Mouse (Mus musculus): ENCODE results near the gene Chst5. TPM values are rescaled to one million over a fixed set of nuclear protein-coding genes. Genes with fewer than 3 reads are reported as not detected.
A peak's percentile ranks its signal among the peaks of the same experiment; 100 is the strongest.
"Not testable (repeated sequence)": the region's sequence is repeated elsewhere in the genome, so short reads cannot be mapped to it uniquely, and the experiment has no call there.

The Chst5 gene
- polyA plus RNA-seq, 3 experiments from 2014 or later: not detected

- no peak for ATAC-seq
Measured at GRCm38 (mm10) chr8:111871278-111871677, 39.0 kb downstream of the Chst5 start.

DNA sequence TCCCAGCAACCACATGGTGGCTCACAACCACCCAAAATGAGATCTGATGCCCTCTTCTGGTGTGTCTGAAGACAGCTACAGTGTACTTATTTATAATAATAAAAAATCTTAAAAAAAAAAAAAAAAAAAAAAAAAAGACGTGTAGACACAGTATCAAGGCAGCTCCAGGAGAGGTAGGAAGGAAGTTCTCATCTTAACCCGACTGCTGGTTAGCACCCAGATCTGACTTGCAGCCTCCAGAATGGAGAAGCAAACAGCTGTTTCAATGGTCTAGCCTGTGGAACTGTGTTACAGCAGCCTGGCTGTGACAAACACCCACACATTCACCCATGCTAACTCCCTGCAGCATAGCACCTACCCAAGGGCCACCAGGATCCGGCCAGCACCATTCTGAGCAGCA lies 39.9 kb downstream of the Chst5 start:
- ATAC-seq: no peak

DNA sequence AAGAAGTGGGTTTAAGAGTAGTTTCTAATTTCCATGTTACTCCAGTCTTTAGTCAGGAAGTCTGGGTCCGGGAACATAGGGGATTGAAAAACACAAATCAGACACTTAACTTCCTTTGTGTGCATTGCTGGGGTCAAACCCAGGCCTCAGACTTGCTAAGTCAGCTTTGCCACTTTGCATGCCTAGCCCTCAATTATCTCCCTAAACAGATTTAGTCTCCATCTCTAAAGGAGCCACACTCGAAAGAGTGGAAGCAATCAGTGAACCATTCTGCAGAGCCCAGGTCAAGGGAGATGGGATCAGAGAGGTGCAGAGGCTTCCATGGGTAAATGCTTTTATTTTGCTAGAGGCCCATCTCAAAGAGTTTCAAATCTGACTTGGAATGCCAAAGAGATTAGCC lies 41.6 kb downstream of the Chst5 start:
- ATAC-seq: no peak

DNA sequence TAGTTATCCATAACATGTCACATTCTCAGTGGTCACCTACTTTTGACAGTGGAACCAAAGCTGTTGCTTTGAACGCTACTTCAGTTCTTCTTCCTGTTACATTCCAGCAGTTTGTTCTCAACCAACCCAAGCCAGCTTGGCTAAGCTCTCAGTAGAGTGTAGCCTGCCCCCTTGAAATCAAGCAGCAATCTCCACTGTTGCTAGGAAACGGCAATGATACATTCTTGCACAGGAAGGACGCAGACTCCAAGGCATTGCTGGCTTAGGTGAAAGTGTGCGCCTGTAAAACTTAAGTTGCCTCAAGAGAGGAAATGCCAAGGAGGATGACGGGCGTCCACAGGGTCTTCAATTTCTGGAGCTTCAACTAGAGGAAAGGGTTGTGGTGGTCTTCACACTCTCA lies 44.4 kb downstream of the Chst5 start:
- ATAC-seq: no peak

DNA sequence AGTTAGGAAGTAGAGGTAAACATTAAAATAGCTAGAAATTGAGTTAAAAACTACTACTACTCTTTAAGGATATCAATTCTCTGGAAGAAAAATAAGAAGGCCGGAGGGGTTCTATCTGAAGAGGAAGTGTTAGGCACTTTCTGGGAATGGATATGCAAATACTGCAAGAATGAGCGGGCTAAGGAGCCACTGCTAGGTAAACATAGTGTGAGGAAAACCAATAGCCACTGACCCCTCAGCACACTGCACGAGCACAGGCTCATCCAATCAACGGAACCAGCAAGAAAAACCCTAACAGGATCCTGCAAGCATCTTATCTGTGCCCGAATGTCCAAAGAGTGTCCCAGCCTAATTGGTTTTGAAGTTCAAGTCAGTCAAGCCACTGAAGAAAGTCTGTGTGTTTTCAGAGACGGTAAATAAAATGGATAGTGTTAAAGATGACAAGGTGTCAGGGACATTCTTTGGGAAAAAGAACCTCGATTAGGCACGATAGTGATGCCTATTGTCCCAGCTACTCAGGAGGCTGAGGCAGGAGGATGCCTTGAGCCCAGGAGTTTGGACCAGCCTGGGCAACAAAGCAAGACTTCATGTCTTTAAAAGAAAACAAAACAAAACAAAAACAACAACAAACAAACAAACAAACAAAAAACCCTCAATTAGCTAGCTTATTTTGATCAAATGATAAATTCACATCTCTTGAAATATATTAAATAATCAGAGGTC lies 45.0 kb downstream of the Chst5 start:
- ATAC-seq: no peak

DNA sequence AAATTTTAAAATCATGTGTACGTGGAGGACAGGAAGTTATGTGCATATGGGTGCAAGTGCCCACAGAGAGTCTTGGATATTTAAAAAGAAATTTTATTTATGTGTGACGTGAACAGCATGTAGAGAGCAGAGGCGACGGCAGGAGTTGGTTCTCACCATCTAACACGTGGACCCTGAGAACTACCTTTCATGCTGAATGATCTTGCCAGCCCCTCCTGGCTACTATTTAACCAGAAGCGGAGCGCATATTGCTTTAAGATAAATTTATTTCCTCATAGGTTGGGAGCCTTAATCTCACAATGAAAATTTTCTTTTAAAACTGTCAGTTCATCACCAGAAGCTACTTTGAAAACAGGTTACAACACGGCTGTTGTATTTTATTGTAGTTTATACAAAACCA lies 45.6 kb downstream of the Chst5 start:
- ATAC-seq: no peak

DNA sequence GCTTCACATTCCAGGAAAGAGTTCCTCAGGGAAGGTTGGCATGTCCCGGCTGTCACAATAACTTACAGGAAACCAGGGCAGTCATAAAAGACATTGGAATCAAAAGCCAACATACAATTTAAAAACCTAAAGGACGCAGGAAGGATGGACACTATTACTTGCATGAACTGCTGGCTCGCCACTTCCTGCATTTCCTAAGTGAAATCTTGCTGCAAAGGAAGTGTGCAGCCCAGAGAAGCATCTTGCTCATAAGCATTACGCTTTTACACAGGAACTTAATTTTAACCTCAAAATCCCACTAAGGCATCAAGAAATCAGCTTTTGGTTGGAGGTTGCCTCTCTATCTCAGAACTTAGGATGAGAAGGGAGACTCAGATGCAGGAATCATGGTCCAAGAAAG lies 47.0 kb downstream of the Chst5 start:
- ATAC-seq: no peak

DNA sequence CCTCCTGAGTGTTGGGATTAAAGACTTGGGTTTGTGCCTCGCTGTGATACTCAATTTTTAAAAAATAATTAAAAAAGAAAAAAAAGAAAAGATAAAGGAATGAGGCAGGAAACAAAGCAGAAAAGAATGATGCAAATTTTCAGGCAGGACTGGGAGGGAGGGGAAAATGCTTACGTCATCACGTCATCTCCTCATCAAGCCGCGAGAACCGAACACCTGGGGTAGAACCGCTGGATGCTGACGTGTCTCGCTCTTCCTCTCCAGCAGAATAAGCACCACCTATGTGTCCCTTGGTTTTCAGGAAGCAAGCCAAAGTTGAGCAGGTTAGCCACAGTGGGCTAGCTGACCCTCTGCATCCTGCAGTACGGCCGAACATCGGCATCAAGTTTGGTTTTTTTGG lies 54.3 kb downstream of the Chst5 start:
- no peak for ATAC-seq

DNA sequence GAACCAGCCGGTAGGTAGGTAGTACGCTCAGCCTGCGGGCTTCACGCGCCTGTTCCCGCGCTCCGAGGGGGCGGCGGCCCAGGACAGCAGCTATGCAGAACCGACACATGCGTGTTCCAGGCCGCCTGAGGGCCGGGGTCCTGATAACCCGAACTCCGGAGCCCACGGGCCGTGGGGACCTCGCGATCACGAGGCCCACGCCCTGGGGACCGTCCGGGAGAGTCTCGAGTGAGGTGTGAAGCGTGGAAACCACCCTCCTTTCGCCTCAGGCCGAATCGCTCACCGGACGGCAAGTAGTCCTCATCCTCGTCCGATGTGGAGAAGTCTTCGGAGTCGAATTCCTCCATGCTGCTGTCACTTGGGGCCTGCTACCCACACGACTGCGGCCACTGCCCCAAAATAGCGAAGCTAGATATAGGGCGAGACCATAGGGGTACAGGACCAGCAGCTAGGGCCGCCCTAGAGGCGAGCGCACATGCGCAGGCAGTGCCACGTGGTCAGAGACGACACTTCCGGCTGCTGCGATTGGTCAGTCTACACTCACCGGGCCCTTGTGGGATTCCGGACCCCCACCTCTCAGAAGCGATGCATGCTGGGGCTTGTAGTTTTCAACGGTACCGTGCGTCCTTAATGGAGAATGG lies 56.3 kb downstream of the Chst5 start, which contains the start of gene Cfdp1:
TSS of gene Cfdp1 (minus strand) at position 431 of the 641 bp plus-strand sequence.
- ATAC-seq: peak; percentile 100

DNA sequence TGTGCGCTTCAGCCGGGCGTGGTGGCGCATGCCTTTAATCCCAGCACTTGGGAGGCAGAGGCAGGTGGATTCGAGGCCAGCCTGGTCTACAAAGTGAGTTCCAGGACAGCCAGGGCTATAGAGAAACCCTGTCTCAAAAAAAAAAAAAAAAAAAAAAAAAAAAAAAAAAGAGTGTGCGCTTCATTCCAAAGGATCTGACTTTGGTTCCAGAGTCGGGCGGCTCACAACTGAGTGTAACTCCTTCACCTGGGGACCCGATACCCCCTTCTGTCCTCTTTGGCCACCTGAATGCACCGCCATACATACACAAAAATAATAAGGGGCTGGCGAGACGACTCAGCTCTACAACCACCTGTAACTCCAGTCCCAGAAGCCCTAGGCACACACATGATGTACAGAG lies 57.0 kb downstream of the Chst5 start:
- ATAC-seq: not testable (repeated sequence)

GRCm38 (mm10) chr8:111846746-111847145 lies 63.5 kb downstream of the Chst5 start:
- ATAC-seq: no peak

Other genes starting within 250 kb of the Chst5 start
- gene Ctrb1, start 219.4 kb downstream of the Chst5 start, polyA plus RNA-seq (2017; shearing (Covaris generic)): not detected
- gene Bcar1, start 166.6 kb downstream of the Chst5 start, polyA plus RNA-seq (2017; shearing (Covaris generic)): under 1 TPM in 2 of 3 experiments, not detected in 1; 0.17 to 0.25 TPM
- 100 to 1,000 TPM; 110 to 121 (median 120) TPM for gene Cfdp1, start 56.2 kb downstream of the Chst5 start, polyA plus RNA-seq (2017; shearing (Covaris generic))
- gene Tmem170, start 33.7 kb downstream of the Chst5 start, polyA plus RNA-seq (2017; shearing (Covaris generic)): 1 to 10 TPM; 5.2 to 7.5 (median 7.2) TPM
- gene Tmem231, start 23.4 kb upstream of the Chst5 start, polyA plus RNA-seq (2017; shearing (Covaris generic)): 1 to 10 TPM in 2 of 3 experiments, under 1 TPM in 1; 0.97 to 2.0 (median 1.7) TPM
- 100 to 1,000 TPM; 252 to 286 (median 255) TPM for gene Gabarapl2, start 30.3 kb upstream of the Chst5 start, polyA plus RNA-seq (2017; shearing (Covaris generic))
- gene Adat1, start 81.9 kb upstream of the Chst5 start, polyA plus RNA-seq (2017; shearing (Covaris generic)): 1 to 10 TPM; 2.7 to 7.7 (median 6.8) TPM
- gene Kars, start 100.9 kb upstream of the Chst5 start, polyA plus RNA-seq (2017; shearing (Covaris generic)): 100 to 1,000 TPM; 147 to 171 (median 151) TPM
- 10 to 100 TPM in 2 of 3 experiments, 1 to 10 TPM in 1; 7.7 to 10.3 (median 10.2) TPM for gene Terf2ip, start 101.0 kb upstream of the Chst5 start, polyA plus RNA-seq (2017; shearing (Covaris generic))
- 1 to 10 TPM in 2 of 3 experiments, under 1 TPM in 1; 0.58 to 1.4 (median 1.1) TPM for gene Gm6793, start 104.6 kb upstream of the Chst5 start, polyA plus RNA-seq (2017; shearing (Covaris generic))

All from inflammation-experienced regulatory T-cells, adult 6 months (primary cell).